Mouse (Mus musculus): ENCODE measurements around the gene Olfr462.

DNA sequence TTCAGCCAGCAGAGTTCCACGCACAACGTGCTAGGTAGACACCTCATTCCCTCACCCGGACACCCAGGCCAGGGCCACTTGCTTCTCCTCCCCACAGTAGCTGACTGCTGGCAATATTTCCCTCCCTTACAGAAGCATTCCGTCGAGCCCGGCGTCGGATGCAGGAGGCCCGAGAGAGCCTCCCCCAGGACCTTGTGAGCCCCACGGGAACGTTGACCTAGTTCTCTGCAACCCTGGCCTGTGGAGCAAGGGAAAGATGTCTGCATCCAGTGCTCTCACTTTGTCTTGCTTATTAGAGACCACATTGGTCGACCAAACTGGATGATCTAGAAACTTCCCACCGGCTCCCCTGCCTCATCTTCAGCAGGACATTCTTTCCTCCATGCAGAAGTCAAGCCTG, 29.3 kb downstream of the Olfr462 start:
- no peak for TF ChIP-seq POLR2A (IDR thresholded peaks at IDR 0.05; ENCODE audit: borderline replicate concordance, insufficient read depth, low read length)
- no peak for TF ChIP-seq CTCF (IDR thresholded peaks at IDR 0.05; ENCODE audit: borderline replicate concordance, insufficient read depth, low read depth, low read length)
